Mouse (Mus musculus) erythroblast, embryonic 14.5 days (primary cell): Measurements from ENCODE around the gene Ltbr. TPM values are rescaled to one million over a fixed set of nuclear protein-coding genes. Genes with fewer than 3 reads are reported as not detected.
A peak's percentile ranks its signal among the peaks of the same experiment; 100 is the strongest.

ENCODE experiments used
- H3K27me3 ChIP-seq: 2 replicates; pipeline ENCODE4 v1.6.1; 2012; ENCODE audit warnings: inconsistent platforms; ENCODE audit not compliant: control insufficient read depth
- H3K36me3 ChIP-seq: 2 replicates; pipeline ENCODE4 v1.6.1; 2012; ENCODE audit warnings: mild to moderate bottlenecking, inconsistent platforms; ENCODE audit not compliant: control insufficient read depth
- H3K4me1 ChIP-seq: 2 replicates; pipeline ENCODE4 v1.6.1; 2012; ENCODE audit warnings: inconsistent platforms; ENCODE audit not compliant: control insufficient read depth
- H3K4me3 ChIP-seq: replicated peaks from 2 replicates; pipeline ENCODE3; 2012; ENCODE audit warnings: moderate library complexity, mild to moderate bottlenecking, inconsistent platforms
- H3K9me3 ChIP-seq: 2 replicates; pipeline ENCODE4 v1.6.1; 2012; ENCODE audit warnings: low read length, inconsistent platforms, mixed read lengths; ENCODE audit not compliant: control insufficient read depth
- GATA1 ChIP-seq: IDR thresholded peaks from 2 replicates; pipeline ENCODE4 v1.6.1; 2012; ENCODE audit warnings: low read length, inconsistent platforms, mixed read lengths
- TAL1 ChIP-seq: IDR thresholded peaks from 3 replicates; pipeline ENCODE4 v1.6.1; 2012; ENCODE audit warnings: low read length, inconsistent platforms, mixed read lengths
- polyA plus RNA-seq: library from polyadenylated mRNA; stranded (reverse); fragments of >175 nt; gene quantifications from 2 replicates; pipeline ENCODE4 v1.2.3, GENCODE M21; 2012

Gene Ltbr
- polyA plus RNA-seq, 1 experiment, result 0.20 TPM

- TF ChIP-seq TAL1, result no peak
- TF ChIP-seq GATA1, result no peak
- Histone ChIP-seq H3K27me3 (peaks cover 28% of the 10 kb centered on the region), H3K4me1 (peaks cover 15% of the 10 kb centered on the region), H3K4me3 (peak overlapping the region; percentile 58), H3K9me3 (no peaks in the 10 kb centered on the region), H3K36me3 (no peaks in the 10 kb centered on the region)
Measured at GRCm38 (mm10) chr6:125349575-125350230, 36.0 kb upstream of the Ltbr start.

GRCm38 (mm10) chr6:125348721-125349574 lies 35.3 kb upstream of the Ltbr start, which contains the start of gene Tnfrsf1a:
Gene Tnfrsf1a, plus strand, starts transcription at chr6:125349362.
- no peak for TF ChIP-seq GATA1
- no peak for TF ChIP-seq TAL1
- peaks cover 28% of the 10 kb centered on the region for H3K27me3 ChIP-seq
- peak within 1 kb of the TSS; percentile 58 for H3K4me3 ChIP-seq
- no peaks in the 10 kb centered on the region for H3K9me3 ChIP-seq
- no peaks in the 10 kb centered on the region for H3K36me3 ChIP-seq
- H3K4me1 ChIP-seq, result peaks cover 15% of the 10 kb centered on the region

- Histone ChIP-seq H3K4me1 (peaks cover 15% of the 10 kb centered on the region), H3K4me3 (no peak overlapping the region), H3K9me3 (no peaks in the 10 kb centered on the region), H3K36me3 (no peaks in the 10 kb centered on the region), H3K27me3 (peaks cover 25% of the 10 kb centered on the region)
- TF ChIP-seq TAL1, result no peak
- TF ChIP-seq GATA1, result no peak
Measured at GRCm38 (mm10) chr6:125346029-125346428, 32.3 kb upstream of the Ltbr start.

- Histone ChIP-seq H3K4me1 (peaks cover 15% of the 10 kb centered on the region), H3K4me3 (no peak overlapping the region)
- no peak for TF ChIP-seq GATA1
- TF ChIP-seq TAL1, result no peak
Measured at GRCm38 (mm10) chr6:125345625-125346024, 31.9 kb upstream of the Ltbr start.

GRCm38 (mm10) chr6:125344866-125345265 lies 31.2 kb upstream of the Ltbr start:
- H3K27me3 ChIP-seq, result peaks cover 17% of the 10 kb centered on the region
- H3K9me3 ChIP-seq, result no peaks in the 10 kb centered on the region
- no peak overlapping the region for H3K4me3 ChIP-seq
- no peaks in the 10 kb centered on the region for H3K36me3 ChIP-seq
- TF ChIP-seq TAL1 (no peak), GATA1 (no peak)
- H3K4me1 ChIP-seq, result peaks cover 11% of the 10 kb centered on the region

More at GRCm38 (mm10) chr6:125345625-125346024, 31.9 kb upstream of the Ltbr start:
- Histone ChIP-seq H3K9me3 (no peaks in the 10 kb centered on the region), H3K27me3 (peaks cover 25% of the 10 kb centered on the region), H3K36me3 (no peaks in the 10 kb centered on the region)

- H3K27me3 ChIP-seq, result peaks cover 10% of the 10 kb centered on the region
- no peak overlapping the region for H3K4me3 ChIP-seq
- H3K36me3 ChIP-seq, result no peaks in the 10 kb centered on the region
- H3K9me3 ChIP-seq, result no peaks in the 10 kb centered on the region
- peaks cover 4% of the 10 kb centered on the region for H3K4me1 ChIP-seq
- no peak for TF ChIP-seq TAL1
- TF ChIP-seq GATA1, result no peak
Measured at GRCm38 (mm10) chr6:125344084-125344483, 30.4 kb upstream of the Ltbr start.

GRCm38 (mm10) chr6:125342198-125342597 lies 28.5 kb upstream of the Ltbr start:
- Histone ChIP-seq H3K4me3 (no peak overlapping the region), H3K9me3 (no peaks in the 10 kb centered on the region)
- TF ChIP-seq TAL1, result no peak
- no peak for TF ChIP-seq GATA1

GRCm38 (mm10) chr6:125340244-125340643 lies 26.6 kb upstream of the Ltbr start:
- no peaks in the 10 kb centered on the region for H3K27me3 ChIP-seq
- H3K4me1 ChIP-seq, result no peaks in the 10 kb centered on the region
- no peaks in the 10 kb centered on the region for H3K36me3 ChIP-seq
- no peaks in the 10 kb centered on the region for H3K9me3 ChIP-seq
- TF ChIP-seq TAL1 (no peak), GATA1 (no peak)
- H3K4me3 ChIP-seq, result no peak overlapping the region

More at GRCm38 (mm10) chr6:125342198-125342597, 28.5 kb upstream of the Ltbr start:
- Histone ChIP-seq H3K27me3 (no peaks in the 10 kb centered on the region), H3K36me3 (no peaks in the 10 kb centered on the region), H3K4me1 (no peaks in the 10 kb centered on the region)
